Mouse (Mus musculus) macrophage (primary cell): ENCODE results near the gene Retsat. TPM values are rescaled to one million over a fixed set of nuclear protein-coding genes. Genes with fewer than 3 reads are reported as not detected.

Experiments used
- H3K27ac ChIP-seq: fragments of 350-480 bp; formaldehyde crosslinking; 2 replicates; pipeline ENCODE4 v1.9.0; 2021
- H3K36me3 ChIP-seq: fragments of 350-480 bp; formaldehyde crosslinking; 2 replicates; pipeline ENCODE4 v1.9.0; 2021; ENCODE audit errors: inconsistent target
- H3K4me3 ChIP-seq: fragments of 350-480 bp; formaldehyde crosslinking; 2 replicates; pipeline ENCODE4 v1.9.0; 2021; ENCODE audit errors: inconsistent target
- H3K79me2 ChIP-seq: fragments of 350-480 bp; formaldehyde crosslinking; 2 replicates; pipeline ENCODE4 v1.9.0; 2021; ENCODE audit errors: inconsistent target
- WGBS: methylation state at CpG from one replicate; pipeline ENCODE4 v1.1.7; 2026; ENCODE audit warnings: inconsistent platforms; ENCODE audit not compliant: missing documents; 5-methylcytosine and 5-hydroxymethylcytosine counted together
- polyA plus RNA-seq: library from polyadenylated mRNA; stranded (reverse); fragments of 250-400 nt; gene quantifications from 3 replicates; pipeline ENCODE4 v1.2.4, GENCODE M21; 2018; ENCODE audit warnings: inconsistent platforms

The Retsat gene
- polyA plus RNA-seq, 1 experiment from 2014 or later = 6.6 TPM

- WGBS = 54% methylated on average over 8 of the region's 8 CpGs
- Histone ChIP-seq H3K79me2 (no peaks in the 10 kb centered on the region), H3K27ac (no peak overlapping the region), H3K4me3 (no peak overlapping the region), H3K36me3 (no peaks in the 10 kb centered on the region)
Measured at GRCm38 (mm10) chr6:72623661-72624402, 25.6 kb downstream of the Retsat start.

GRCm38 (mm10) chr6:72626391-72626790, 28.1 kb downstream of the Retsat start:
- Histone ChIP-seq H3K79me2 (no peaks in the 10 kb centered on the region), H3K4me3 (no peak overlapping the region), H3K27ac (no peak overlapping the region), H3K36me3 (no peaks in the 10 kb centered on the region)
- 85% methylated on average over 7 of the region's 7 CpGs for WGBS

GRCm38 (mm10) chr6:72627276-72627675, 29.0 kb downstream of the Retsat start:
- WGBS = 84% methylated on average over 15 of the region's 16 CpGs
- Histone ChIP-seq H3K27ac (no peak overlapping the region), H3K36me3 (no peaks in the 10 kb centered on the region), H3K79me2 (no peaks in the 10 kb centered on the region), H3K4me3 (no peak overlapping the region)

GRCm38 (mm10) chr6:72630370-72630769, 32.1 kb downstream of the Retsat start:
- no peaks in the 10 kb centered on the region for H3K79me2 ChIP-seq
- no peak overlapping the region for H3K27ac ChIP-seq
- WGBS = 100% methylated on average over 2 of the region's 2 CpGs
- no peak overlapping the region for H3K4me3 ChIP-seq
- no peaks in the 10 kb centered on the region for H3K36me3 ChIP-seq

- no peaks in the 10 kb centered on the region for H3K79me2 ChIP-seq
- H3K27ac ChIP-seq = no peak overlapping the region
- no peak overlapping the region for H3K4me3 ChIP-seq
- 95% methylated on average over 13 of the region's 14 CpGs for WGBS
- no peaks in the 10 kb centered on the region for H3K36me3 ChIP-seq
Measured at GRCm38 (mm10) chr6:72630961-72631360, 32.7 kb downstream of the Retsat start.

- Histone ChIP-seq H3K79me2 (no peaks in the 10 kb centered on the region), H3K4me3 (no peak overlapping the region), H3K36me3 (no peaks in the 10 kb centered on the region), H3K27ac (no peak overlapping the region)
- WGBS = 92% methylated on average over 6 of the region's 6 CpGs
Measured at GRCm38 (mm10) chr6:72631700-72632099, 33.4 kb downstream of the Retsat start.

- H3K4me3 ChIP-seq = no peak overlapping the region
- H3K79me2 ChIP-seq = no peaks in the 10 kb centered on the region
- H3K36me3 ChIP-seq = no peaks in the 10 kb centered on the region
- WGBS = 31% methylated on average over 8 of the region's 10 CpGs
- no peak overlapping the region for H3K27ac ChIP-seq
Measured at GRCm38 (mm10) chr6:72634311-72634710, 36.0 kb downstream of the Retsat start.

GRCm38 (mm10) chr6:72635760-72636431, 37.6 kb downstream of the Retsat start:
- Histone ChIP-seq H3K79me2 (no peaks in the 10 kb centered on the region), H3K36me3 (no peaks in the 10 kb centered on the region), H3K27ac (no peak overlapping the region), H3K4me3 (no peak overlapping the region)
- WGBS = 48% methylated on average over 12 of the region's 12 CpGs

GRCm38 (mm10) chr6:72636940-72637339, 38.7 kb downstream of the Retsat start:
- Histone ChIP-seq H3K36me3 (no peaks in the 10 kb centered on the region), H3K4me3 (no peak overlapping the region), H3K79me2 (no peaks in the 10 kb centered on the region), H3K27ac (no peak overlapping the region)
- 89% methylated on average over 3 of the region's 3 CpGs for WGBS

- H3K4me3 ChIP-seq = no peak overlapping the region
- no peaks in the 10 kb centered on the region for H3K79me2 ChIP-seq
- H3K36me3 ChIP-seq = no peaks in the 10 kb centered on the region
- no peak overlapping the region for H3K27ac ChIP-seq
- WGBS = 50% methylated on average over 18 of the region's 18 CpGs
Measured at GRCm38 (mm10) chr6:72641218-72641954, 43.1 kb downstream of the Retsat start.

GRCm38 (mm10) chr6:72644576-72644975, 46.3 kb downstream of the Retsat start:
- H3K79me2 ChIP-seq = no peaks in the 10 kb centered on the region
- H3K4me3 ChIP-seq = no peak overlapping the region
- 36% methylated on average over 4 of the region's 4 CpGs for WGBS
- H3K36me3 ChIP-seq = no peaks in the 10 kb centered on the region
- H3K27ac ChIP-seq = no peak overlapping the region

GRCm38 (mm10) chr6:72645364-72645763, 47.1 kb downstream of the Retsat start:
- no peaks in the 10 kb centered on the region for H3K36me3 ChIP-seq
- H3K4me3 ChIP-seq = no peak overlapping the region
- WGBS = 95% methylated on average over 7 of the region's 7 CpGs
- H3K79me2 ChIP-seq = no peaks in the 10 kb centered on the region
- H3K27ac ChIP-seq = no peak overlapping the region

GRCm38 (mm10) chr6:72647383-72647820, 49.1 kb downstream of the Retsat start:
- WGBS = 67% methylated on average over 10 of the region's 10 CpGs
- Histone ChIP-seq H3K27ac (no peak overlapping the region), H3K79me2 (no peaks in the 10 kb centered on the region), H3K36me3 (no peaks in the 10 kb centered on the region), H3K4me3 (no peak overlapping the region)

GRCm38 (mm10) chr6:72648002-72648595, 49.8 kb downstream of the Retsat start:
- H3K27ac ChIP-seq = no peak overlapping the region
- no peaks in the 10 kb centered on the region for H3K79me2 ChIP-seq
- WGBS = 96% methylated on average over 12 of the region's 12 CpGs
- no peaks in the 10 kb centered on the region for H3K36me3 ChIP-seq
- H3K4me3 ChIP-seq = no peak overlapping the region
